Mouse (Mus musculus) neutrophil, adult 5-6 weeks (primary cell): Measurements from ENCODE around the gene Msi1. TPM values are rescaled to one million over a fixed set of nuclear protein-coding genes. Genes with fewer than 3 reads are reported as not detected.
"Not testable (repeated sequence)": the region's sequence is repeated elsewhere in the genome, so short reads cannot be mapped to it uniquely, and the experiment has no call there.

Source experiments
- ATAC-seq: fragments of 151-379, 151-347 bp; 2 replicates; pipeline ENCODE4 v1.8.0; 2017; ENCODE audit warnings: mild to moderate bottlenecking, moderate TSS enrichment; ENCODE audit not compliant: insufficient number of reproducible peaks, poor library complexity, low FRiP score, severe bottlenecking; ENCODE audit errors: extremely low read depth
- total RNA-seq: library from RNA; stranded (forward); fragments of 200-1000 nt; gene quantifications from 2 replicates; pipeline ENCODE4 v1.2.3, GENCODE M21; 2017

Gene Msi1
- total RNA-seq, 1 experiment from 2014 or later, result not detected

DNA sequence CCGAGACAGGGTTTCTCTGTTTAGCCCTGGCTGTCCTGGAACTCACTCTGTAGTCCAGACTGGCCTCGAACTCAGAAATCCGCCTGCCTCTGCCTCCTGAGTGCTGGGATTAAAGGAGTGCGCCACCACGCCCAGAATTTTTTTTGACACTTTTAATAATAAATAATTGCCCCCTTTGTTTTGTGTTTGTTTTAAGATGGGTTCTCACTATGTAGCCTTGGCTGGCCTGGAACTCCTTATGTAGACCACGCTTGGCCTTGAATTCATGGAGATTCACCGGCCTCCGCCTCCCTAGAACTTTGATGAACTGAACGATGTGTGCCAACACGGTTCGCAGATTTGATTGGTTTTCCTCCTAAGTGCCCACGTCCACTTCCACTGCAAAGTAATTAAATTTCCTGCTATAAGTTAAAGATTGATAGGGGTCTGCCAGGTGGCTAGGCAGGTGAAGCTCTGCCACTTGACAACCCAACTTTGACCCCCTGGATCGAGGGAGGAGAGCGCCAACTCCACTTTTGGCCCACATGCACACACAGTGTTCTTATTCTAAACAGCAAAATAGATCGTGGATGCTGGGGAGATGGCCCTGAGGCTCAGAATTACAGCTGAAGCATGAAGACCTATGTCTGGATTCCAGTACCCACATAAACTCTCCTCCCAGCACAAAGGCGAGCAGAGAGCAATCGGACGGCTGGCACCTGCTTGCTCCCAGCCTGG, 56.2 kb downstream of the Msi1 start:
- ATAC-seq, result no peak

- no peak for ATAC-seq
These were observed 57.3 kb downstream of the Msi1 start for GRCm38 (mm10) chr5:115486726-115487125.

DNA sequence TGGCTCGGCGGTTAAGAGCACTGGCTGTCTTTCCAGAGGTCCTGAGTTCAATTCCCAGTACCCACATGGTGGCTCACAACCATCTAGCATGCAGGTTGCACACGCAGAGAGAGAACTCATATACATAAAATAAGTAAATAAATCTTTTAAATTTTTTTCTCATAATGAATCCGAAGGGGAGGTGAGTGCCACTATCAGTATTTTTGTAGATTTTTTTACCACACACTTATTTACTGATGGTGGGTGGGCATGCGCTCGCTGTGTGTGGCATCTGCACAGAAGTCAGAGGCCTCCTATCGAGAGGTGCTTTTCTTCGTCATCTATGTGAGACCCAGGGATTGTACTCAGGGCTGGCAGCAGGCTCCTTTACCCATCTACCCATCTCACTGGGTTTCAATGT, 58.0 kb downstream of the Msi1 start:
- no peak for ATAC-seq

- ATAC-seq, result no peak
These were observed 58.7 kb downstream of the Msi1 start for GRCm38 (mm10) chr5:115487942-115488580.

GRCm38 (mm10) chr5:115488841-115489698, 59.7 kb downstream of the Msi1 start:
- peak; percentile 32 for ATAC-seq

DNA sequence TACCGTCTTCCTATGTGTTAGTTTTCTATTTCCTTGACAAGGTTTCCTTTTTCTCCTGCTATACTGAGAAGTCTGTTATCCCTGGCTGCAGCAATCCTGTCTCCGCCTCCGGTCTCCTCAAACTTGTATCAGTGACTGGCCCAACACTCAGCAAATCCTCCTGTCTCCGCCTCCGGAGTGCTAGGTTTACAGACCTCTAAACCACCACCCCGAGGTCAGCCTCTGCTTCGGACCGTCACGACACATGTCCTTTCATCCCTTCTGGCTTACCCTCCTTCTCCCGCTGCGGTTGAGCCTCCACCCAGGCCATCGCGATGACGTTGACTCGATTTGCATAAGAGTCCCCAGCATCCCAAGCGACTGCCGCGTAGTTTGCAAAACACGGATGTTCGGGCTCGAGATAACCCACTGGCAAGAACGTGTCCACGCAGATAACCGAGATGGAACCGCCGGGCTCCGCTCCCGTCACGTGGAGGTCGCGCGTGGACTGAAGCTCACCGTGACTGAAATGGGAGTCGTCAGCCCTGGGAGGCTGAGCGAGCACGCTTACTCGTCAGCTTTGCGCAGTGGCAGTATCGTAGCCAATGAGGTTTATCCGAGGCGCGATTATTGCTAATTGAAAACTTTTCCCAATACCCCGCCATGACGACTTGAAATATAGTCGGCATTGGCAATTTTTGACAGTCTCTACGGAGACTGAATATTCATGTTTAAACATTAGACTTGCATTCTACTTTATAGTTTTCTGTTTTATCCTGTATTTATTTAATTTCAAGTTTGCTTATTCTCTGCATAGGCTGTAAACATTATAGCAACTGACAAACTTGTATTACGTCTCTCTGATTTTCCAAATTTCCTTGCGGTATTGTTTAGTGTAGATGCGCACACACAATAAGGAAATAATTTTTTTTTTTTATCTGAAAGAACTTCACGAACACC, 60.6 kb downstream of the Msi1 start:
- ATAC-seq, result peak; percentile 76

- ATAC-seq, result no peak
These were observed 61.2 kb downstream of the Msi1 start for GRCm38 (mm10) chr5:115490638-115491000.

DNA sequence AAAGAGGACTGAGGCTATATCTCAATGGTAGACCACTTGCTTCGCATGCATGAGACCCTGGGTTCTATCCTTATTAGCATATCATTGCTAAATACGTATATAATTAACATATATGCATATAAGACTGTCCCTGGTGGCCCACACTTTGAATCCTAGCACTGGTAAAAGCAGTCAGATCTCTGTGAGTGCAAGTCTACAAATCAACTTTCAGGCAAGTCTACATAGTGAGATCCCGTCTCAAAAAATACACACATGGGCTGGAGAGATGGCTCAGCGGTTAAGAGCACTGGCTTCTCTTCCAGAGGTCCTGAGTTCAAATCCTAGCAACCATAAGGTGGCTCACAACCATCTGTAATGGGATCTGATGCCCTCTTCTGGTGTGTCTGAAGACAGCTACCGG, 61.7 kb downstream of the Msi1 start:
- ATAC-seq, result no peak

GRCm38 (mm10) chr5:115491771-115492322, 62.4 kb downstream of the Msi1 start:
- no peak for ATAC-seq

DNA sequence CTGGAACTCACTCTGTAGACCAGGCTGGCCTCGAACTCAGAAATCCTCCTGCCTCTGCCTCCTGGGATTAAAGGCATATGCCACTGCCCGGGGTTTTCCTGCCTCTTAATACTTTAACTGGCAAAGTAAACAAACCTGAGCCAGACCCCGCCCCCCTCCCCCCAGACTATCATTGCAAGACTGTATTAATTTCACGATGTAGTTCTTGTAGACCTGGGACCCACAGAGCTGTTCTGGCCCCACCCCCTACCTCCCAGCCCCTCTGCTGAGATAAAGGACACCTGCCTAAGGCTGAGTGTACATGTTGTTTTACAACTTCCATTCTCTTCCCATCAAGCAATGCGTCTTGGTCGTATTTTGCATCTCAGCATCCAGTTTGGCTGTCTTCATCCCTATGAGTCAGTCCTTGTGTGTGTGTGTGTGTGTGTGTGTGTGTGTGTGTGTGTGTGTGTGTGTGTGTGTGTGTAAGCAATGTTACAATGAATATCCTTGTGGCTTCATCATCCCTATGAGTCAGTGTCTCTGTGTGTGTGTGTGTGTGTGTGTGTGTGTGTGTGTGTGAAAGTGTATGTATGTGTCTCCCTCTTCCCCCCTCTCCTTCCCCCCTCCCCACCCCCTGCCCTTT, 63.4 kb downstream of the Msi1 start:
- no peak for ATAC-seq

GRCm38 (mm10) chr5:115493441-115493840, 64.0 kb downstream of the Msi1 start:
- no peak for ATAC-seq

DNA sequence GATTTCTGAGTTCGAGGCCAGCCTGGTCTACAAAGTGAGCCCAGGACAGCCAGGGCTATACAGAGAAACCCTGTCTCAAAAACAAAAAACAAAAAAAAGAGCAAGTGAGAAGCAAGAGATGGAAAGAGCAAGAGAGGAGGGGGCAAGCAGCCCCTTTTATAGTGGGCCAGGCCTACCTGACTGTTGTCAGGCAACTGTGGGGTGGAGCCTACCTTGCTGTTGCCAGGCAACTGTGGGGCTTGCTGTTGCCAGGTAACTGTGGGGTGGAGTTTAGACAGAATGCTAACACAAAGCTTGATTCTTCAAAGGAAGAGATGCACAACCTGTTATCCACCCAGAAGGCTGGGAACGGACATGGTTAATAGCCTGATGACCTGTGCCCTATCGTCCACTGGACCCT, 66.2 kb downstream of the Msi1 start:
- not testable (repeated sequence) for ATAC-seq

GRCm38 (mm10) chr5:115497033-115497432, 67.6 kb downstream of the Msi1 start:
- ATAC-seq, result no peak

GRCm38 (mm10) chr5:115498307-115499240, 69.2 kb downstream of the Msi1 start:
- ATAC-seq, result no peak

DNA sequence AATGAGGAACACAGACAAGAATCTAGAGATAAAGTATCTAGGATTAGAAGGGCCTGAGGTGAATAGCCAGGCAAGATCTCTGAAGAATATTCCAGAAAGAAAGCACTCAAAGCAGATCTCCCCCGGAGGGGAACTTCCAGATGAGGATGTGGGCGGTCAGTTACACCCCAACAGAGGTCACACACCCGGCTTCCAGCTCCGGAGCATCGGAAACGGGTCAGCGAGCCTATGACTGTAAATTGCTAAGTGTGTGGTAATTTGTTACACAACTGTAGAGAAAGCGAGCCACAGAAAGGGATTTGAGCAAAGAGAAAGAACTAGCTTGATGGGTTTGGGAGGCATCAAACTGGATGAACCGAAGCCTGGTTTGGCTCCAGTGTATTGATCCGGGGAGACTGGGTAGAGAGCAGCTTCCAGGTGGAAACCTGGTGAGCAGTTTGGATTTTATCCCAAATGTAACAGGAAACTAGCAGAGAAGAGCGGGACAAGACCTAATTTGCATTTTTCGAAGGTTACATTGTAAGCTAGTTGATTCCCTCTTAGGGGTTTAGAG, 71.1 kb downstream of the Msi1 start:
- ATAC-seq, result peak; percentile 97

DNA sequence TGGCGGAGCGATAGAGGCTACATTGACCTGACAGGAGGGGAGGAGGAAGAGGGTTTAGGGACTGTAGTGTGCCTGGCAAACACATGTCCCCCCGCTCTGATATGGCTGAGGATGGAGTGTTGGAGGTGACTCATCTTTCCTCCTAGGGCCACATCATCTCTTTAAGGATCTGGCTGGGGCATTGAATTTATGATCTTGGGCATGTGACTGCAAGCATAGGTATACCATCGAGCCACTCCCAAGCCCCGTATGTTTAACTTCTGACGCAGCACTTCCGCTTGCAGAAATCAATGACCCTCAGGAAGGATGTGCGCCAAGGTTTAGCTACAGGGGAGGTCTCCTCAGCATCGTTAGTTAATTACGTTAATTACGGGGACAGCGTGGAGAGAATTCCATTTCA, 73.6 kb downstream of the Msi1 start:
- no peak for ATAC-seq
